Mouse (Mus musculus) gastrocnemius, adult 2 months (tissue): ENCODE measurements around the gene Sec16a. TPM values are rescaled to one million over a fixed set of nuclear protein-coding genes. Genes with fewer than 3 reads are reported as not detected.
A peak's percentile ranks its signal among the peaks of the same experiment; 100 is the strongest.

Source experiments
- DNase-seq: peaks from one replicate; pipeline ENCODE4 v3.0.0; 2022
- H3K27ac ChIP-seq: fragments of 200-600 bp; 2 replicates; pipeline ENCODE4 v1.8.1; 2022; ENCODE audit warnings: mild to moderate bottlenecking
- H3K4me3 ChIP-seq: fragments of 200-600 bp; 2 replicates; pipeline ENCODE4 v1.8.1; 2022; ENCODE audit warnings: mild to moderate bottlenecking, moderate library complexity
- CTCF ChIP-seq: fragments of 200-600 bp; IDR thresholded peaks from 2 replicates; pipeline ENCODE4 v1.8.1; 2022; ENCODE audit warnings: antibody characterized with exemption, mild to moderate bottlenecking, moderate library complexity
- intact Hi-C: fragments of 180-260 bp; cut with DNase I; formaldehyde crosslinking; loops from one replicate; pipeline ENCODE4 v1.15.1; 2025
- total RNA-seq, 2 experiments: library from RNA; stranded (reverse); gene quantifications; 2 replicates each; pipeline ENCODE4 v1.2.3; 2021

Gene Sec16a
- total RNA-seq, 2 experiments from 2014 or later, result 27.2 to 30.4 TPM

DNA sequence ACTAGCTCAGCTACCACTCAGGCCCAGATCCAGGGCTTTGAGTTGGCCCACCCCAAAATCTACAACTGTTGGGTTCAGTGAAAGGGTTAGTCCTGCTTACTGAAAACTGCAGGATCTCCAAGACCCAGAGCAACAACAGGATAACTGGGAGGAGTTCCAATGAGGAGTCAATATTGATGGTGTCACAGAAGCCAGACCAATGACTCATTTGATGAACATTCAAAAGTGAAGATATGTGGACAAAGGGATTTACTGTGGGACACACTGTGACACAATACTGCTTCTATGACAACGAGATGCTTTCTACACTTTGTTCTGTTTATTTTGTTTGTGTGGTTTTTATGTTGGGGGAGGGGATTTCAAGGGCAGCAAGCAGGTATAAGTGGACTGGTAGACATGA, 26.9 kb downstream of the Sec16a start:
- TF ChIP-seq CTCF, result no peak
- intact Hi-C loops, result no loop called here
- H3K27ac ChIP-seq, result no peak overlapping the region
- no peak overlapping the region for H3K4me3 ChIP-seq
- DNase-seq, result no peak

DNA sequence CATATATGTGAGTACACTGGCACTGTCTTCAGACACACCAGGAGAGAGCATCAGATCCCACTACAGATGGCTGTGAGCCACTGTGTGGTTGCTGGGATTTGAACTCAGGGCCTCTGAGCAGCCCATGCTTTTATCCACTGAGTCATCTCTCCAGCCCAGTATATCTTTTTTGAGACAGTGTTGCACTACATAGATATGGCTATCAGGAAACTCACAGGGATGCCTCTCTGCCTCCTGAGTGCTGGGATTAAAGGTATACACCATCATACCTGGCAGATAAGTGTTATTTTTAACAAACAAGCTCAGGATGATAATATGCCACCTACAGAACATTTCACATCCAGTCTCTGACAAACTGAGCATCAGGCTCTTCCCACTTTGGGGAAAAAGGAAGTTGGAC, 27.9 kb downstream of the Sec16a start:
- TF ChIP-seq CTCF, result no peak
- Histone ChIP-seq H3K4me3 (no peak overlapping the region), H3K27ac (no peak overlapping the region)
- no peak for DNase-seq
- intact Hi-C loops, result no loop called here

DNA sequence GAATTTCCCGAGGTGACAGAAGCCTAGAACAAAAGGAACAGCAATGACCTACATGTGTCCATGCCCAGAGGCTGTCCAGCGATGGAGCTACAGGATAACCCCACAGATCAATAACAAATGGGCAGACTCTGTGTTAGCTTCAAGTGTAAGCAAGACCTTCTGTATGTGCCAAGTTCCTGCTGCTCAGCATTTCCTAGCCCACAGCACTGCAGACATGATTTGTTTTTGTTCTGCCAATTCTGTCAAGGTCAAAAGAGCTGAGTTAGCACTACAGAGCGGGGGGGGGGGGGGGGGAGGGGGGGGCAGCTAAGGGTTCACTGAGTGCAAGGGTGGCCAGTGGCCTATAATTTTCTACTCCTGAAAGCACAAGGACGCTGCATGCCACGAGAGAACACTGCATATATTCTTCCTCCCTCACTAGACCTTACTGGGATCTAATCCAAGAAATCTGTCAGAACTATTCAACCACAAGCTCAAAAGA, 34.0 kb downstream of the Sec16a start:
- TF ChIP-seq CTCF, result no peak
- Histone ChIP-seq H3K4me3 (no peak overlapping the region), H3K27ac (peak overlapping the region; percentile 49; the same call in 1 of the 2 replicates)
- intact Hi-C loops, result no loop called here
- DNase-seq, result no peak

DNA sequence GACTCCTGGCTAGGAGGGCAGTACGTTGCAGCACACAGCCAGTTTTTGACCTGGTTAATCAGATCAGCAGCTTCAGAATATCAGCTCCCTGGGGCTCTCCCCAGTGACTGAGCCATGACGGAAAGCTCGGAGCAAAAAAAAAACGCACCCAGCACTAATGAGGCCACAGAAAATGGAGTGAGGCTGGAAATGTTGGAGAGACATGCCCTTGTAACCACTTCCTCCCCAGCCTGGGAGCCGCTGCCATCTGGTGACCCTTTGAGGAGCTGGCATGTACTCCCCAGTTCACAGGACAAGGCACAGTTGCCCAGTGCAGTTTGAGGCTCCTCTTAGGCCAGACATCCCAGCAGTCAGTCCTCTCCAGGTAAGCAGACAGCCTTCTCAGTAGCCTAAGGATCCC, 34.9 kb downstream of the Sec16a start:
- 0 out of 2 replicates have a peak overlapping the region, but pooled peaks have one; percentile 5 for H3K27ac ChIP-seq
- no peak for DNase-seq
- intact Hi-C loops, result no loop called here
- no peak for TF ChIP-seq CTCF
- no peak overlapping the region for H3K4me3 ChIP-seq

DNA sequence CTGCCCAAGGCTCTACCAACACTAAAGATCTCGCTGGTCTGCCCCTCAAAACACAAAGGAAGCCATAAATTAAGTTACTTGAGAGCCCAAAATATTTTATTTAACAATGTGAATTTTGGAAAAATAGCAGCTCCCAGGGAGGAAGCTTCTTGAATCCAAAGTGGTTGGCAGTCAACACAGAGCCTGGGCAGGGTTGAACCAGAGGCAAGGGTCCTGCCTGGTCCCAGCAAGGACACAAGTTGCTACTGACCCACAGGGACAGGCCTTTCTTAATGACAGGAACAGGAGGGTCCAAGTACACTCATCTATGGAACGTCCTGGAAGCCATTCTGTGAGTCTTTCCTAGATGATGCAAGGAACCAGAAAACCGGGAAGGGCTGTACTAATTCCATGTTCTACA, 35.7 kb downstream of the Sec16a start:
- intact Hi-C loops, result loop anchor here (5.0 kb wide), 1 partner anchor 33 kb away; no protein-coding TSS in a partner anchor
- peak overlapping the region; percentile 97 for H3K27ac ChIP-seq
- no peak for DNase-seq
- TF ChIP-seq CTCF, result no peak
- H3K4me3 ChIP-seq, result peak overlapping the region; percentile 93

DNA sequence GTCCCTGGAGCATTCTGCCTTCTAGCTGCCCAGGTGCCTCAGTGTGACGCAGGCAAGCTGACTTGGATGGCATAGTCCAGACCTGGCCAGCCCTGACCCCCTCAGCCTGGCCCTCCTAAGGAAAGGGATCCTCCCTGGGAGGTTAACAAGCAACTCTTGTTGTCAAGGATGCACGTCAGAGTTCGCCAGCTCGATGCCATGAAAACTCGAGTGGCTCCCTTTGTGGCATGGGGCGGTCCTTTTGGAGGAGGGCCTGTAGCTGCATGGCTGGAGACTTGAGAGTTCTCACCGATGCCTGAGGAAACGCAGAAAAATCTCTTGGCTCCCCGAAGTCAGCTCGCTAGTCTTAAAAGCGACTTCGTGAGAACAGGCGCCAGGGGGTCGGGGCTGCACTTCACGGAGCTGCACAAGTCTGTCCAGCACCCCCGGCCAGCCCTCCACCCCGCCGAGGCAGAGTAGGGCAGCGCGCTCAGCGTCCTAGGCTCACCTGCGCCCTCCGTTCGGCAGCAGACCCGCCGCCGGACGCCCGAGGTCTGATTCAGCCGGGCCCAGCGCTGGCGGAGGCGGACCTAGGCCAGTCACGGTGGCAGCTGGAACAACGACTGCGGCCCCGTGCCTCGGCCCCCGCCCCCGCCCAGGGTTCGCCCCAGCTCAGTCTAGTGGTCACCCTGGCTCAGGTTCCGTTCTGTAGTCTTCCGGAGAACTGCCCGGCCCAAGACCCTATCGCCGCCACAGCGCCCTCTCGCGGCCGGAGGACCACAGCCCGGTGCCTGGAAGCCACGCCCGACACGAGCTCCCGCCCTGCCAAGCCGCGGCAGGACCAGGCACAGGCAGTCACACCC, 36.3 kb downstream of the Sec16a start, which contains the start of gene Inpp5e:
Inpp5e (minus strand) TSS at position 689 of the 842 bp plus-strand sequence.
- peak; percentile 98 for DNase-seq
- peak within 1 kb of the TSS; percentile 93 for H3K4me3 ChIP-seq
- TF ChIP-seq CTCF, result peak; percentile 98; the same call in 1 of the 2 replicates
- H3K27ac ChIP-seq, result peak within 1 kb of the TSS; percentile 97
- intact Hi-C loops, result loop anchor here (5.0 kb wide), 1 partner anchor 34 kb away; no protein-coding TSS in a partner anchor

DNA sequence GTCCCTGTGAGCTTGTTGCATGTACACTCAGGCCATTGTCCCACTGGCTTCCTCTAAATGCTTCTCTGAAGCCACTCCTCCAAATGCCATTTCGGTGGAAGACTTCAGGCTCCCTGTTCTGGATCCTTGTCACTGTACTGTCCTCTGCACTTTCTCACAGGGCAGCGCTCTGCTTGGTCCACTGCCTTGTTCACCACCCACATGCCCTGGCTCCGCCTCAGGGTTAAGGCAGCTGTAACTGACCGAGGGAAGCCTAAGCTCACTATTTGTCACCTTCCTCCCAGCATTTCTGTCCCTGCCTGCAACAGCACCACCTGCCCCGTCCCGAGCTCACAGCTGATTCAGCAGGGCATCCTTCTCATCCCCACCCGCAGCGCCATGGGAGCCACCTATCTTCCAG, 41.7 kb downstream of the Sec16a start:
- no peak overlapping the region for H3K27ac ChIP-seq
- intact Hi-C loops, result no loop called here
- H3K4me3 ChIP-seq, result no peak overlapping the region
- DNase-seq, result no peak
- no peak for TF ChIP-seq CTCF

DNA sequence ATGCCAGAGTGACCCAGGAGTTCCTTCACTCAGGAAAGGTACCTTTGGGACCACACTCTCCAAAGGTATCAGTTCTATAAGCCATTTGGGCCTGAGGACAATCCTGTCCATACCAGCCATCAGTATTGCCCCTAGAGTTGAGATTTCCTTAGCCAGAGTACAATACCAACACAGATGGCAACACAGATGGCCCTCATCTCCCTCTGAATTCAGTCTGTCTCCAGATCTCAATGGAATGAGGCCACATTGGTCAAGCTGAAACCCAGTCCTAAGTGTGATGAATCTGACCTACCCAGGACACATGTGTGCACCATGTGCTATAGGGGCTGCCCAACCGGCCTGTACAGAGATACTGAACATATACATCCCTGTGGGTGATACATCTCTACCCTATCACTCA, 42.8 kb downstream of the Sec16a start:
- no peak overlapping the region for H3K27ac ChIP-seq
- no peak overlapping the region for H3K4me3 ChIP-seq
- TF ChIP-seq CTCF, result no peak
- intact Hi-C loops, result no loop called here
- no peak for DNase-seq

DNA sequence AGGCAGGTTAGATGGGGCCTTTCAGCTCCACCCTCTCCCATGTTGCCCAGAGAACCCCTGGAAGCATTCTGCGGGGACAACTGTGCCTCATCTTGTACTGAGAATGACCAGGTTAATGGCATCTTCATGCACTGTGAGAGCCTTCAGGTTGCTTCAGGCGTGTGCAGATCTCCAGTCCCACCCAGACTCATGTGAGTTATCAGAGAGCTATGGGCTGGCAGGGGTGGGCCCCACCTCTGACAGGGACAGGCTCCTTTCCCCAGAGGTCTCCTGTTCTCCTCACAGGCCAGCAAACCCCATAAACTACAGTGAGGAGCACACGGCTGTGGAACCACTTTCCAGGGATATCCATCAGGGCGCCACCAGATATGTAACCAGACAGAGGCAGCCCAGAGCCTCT, 44.0 kb downstream of the Sec16a start:
- Histone ChIP-seq H3K4me3 (no peak overlapping the region), H3K27ac (peak overlapping the region; percentile 60; the same call in 1 of the 2 replicates)
- no peak for TF ChIP-seq CTCF
- DNase-seq, result no peak
- intact Hi-C loops, result no loop called here

DNA sequence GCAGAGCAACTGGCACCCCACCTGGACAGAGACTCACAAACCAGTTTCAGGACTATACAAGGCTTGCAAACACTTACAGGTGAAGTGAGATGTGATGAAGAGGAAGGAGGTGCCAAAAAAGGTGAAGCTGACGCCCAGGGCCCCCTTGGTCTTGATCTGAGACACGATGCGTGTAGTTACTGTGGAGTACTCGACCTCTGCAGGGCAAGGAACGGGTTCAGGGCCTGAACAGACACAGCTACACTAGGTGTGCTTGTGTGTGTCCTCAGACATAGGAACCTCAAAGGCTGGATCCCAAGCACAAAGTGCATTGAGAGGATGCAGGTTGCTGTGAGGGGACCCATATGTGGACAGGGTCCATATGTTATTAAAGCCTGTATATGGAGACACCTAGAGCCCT, 44.7 kb downstream of the Sec16a start:
- DNase-seq, result no peak
- intact Hi-C loops, result no loop called here
- no peak for TF ChIP-seq CTCF
- no peak overlapping the region for H3K4me3 ChIP-seq
- H3K27ac ChIP-seq, result peak overlapping the region; percentile 60

DNA sequence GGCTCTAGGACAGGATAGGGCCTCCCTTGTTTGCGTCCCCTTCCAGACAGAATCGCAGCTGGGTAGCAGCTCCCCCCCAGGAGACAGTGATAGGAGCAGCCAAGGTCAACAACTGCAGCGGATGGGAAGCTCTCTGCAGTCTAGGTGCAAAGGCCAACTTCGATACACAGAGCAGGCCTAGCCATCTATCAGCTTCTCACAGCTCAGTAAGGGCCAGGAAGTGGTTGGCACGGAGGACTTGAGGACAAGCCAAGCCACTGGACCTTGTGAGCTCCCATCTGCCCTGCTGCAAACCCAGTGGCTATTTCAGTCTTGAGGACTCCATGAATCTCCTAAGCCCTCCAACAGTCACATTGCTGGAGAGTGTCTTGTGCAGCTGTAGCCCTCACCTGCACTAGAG, 45.4 kb downstream of the Sec16a start:
- intact Hi-C loops, result loop anchor here (10.0 kb wide), 1 partner anchor 375 kb away; the partner anchor contains the start of gene Ubac1
- TF ChIP-seq CTCF, result no peak
- Histone ChIP-seq H3K27ac (peak overlapping the region; percentile 60), H3K4me3 (no peak overlapping the region)
- peak; percentile 63 for DNase-seq

DNA sequence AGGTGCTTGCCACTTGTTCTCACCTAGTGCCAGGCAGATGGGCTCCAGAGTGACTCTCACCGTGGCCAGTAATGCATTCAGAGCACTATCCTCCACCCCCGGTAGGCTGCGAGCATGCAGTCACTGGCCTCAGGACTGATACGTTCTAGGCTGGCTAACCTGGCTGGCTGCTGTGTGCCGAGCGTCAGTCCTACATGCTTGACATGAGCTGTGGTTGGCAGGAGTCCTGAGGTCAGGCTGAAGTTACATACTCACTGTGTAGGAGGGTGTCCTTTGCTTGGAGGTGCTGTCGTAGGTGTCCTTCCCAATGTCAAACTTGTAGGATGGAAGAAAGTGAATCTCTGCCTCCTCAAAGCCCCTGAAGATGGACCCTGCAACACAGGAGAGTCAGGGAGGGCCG, 46.0 kb downstream of the Sec16a start:
- intact Hi-C loops, result loop anchor here (10.0 kb wide), 1 partner anchor 374 kb away; the partner anchor contains the start of gene Ubac1
- no peak for TF ChIP-seq CTCF
- Histone ChIP-seq H3K4me3 (no peak overlapping the region), H3K27ac (peak overlapping the region; percentile 60)
- DNase-seq, result no peak

DNA sequence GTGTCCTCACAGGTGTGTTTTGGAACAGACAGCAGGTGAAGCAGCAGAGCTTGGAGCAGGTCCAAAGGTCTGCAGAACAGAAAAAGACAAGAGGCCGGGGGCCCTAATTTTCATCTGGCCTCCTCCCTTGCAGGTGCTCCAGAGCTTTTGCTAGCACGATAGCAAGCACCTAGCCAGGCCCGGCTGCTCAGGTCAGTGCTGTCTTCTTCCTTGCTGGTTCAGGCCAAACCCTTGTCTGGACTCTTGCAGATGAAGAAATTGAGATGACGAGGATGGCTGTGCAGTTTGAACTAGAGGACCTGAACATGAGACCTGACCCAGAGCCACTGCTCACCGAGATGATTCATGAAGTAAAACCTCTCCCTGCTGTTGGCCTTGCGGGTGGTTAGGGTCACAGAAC, 53.4 kb downstream of the Sec16a start:
- intact Hi-C loops, result loop anchor here (10.0 kb wide), 1 partner anchor 367 kb away; the partner anchor contains the start of gene Ubac1
- no peak for DNase-seq

More for the DNA sequence above, 53.4 kb downstream of the Sec16a start:
- Histone ChIP-seq H3K4me3 (no peak overlapping the region), H3K27ac (no peak overlapping the region)
- no peak for TF ChIP-seq CTCF
